8 mouse cellular contexts compared by ENCODE assay signal in the genomic region with DNA sequence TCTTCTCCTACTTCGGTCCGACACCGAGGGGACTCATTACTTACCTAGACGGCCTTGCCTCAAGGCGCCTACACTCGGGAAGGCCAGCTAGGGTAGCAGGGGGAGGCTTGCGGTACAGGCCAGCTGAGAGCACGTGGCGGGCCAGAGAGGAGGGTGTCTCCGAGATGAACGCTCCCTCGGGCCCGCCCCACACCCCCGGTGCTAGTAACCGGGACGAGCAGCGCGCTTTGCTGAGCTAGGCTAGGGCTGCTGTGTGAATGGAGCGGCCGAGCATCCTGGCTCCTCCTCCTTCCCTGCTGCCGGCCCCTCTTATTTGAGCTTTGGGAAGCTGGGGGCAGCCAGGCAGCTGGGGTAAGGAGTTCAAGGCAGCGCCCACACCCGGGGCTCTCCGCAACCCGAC. TPM values are rescaled to one million over a fixed set of nuclear protein-coding genes. Genes with fewer than 3 reads are reported as not detected.
DNase-seq lines count a peak whose midpoint lies in the region; ATAC-seq and TF ChIP-seq lines count a peak whose summit lies in the region.

Wt1 (plus strand) TSS at position 251 of the 400 bp plus-strand sequence.

- no peak within 1 kb of the TSS for H3K9ac ChIP-seq in intestine, postnatal 0 days (ENCODE audit: low read depth, low read length)
- 0 out of 2 replicates have a peak within 1 kb of the TSS, but pooled peaks have one; percentile 26 for H3K9ac ChIP-seq in liver, postnatal 0 days (replicated peaks)
- 0 out of 2 replicates have a peak within 1 kb of the TSS, but pooled peaks have one; percentile 31 for H3K9ac ChIP-seq in stomach, postnatal 0 days (ENCODE audit: low read length)

- TF ChIP-seq CTCF in intestine, postnatal 0 days (IDR thresholded peaks at IDR 0.05; ENCODE audit: low read depth) = no peak
- TF ChIP-seq CTCF in liver, postnatal 0 days (IDR thresholded peaks at IDR 0.05; ENCODE audit: low read depth) = no peak
- TF ChIP-seq CTCF in stomach, postnatal 0 days (IDR thresholded peaks at IDR 0.05; ENCODE audit: low read depth) = no peak

- WGBS in intestine, postnatal 0 days = under 1% methylated on average over 24 of the region's 25 CpGs
- 1% methylated on average over 25 of the region's 25 CpGs for WGBS in liver, postnatal 0 days (ENCODE audit: insufficient replicate concordance)
- 1% methylated on average over 21 of the region's 25 CpGs for WGBS in stomach, postnatal 0 days

- H3K4me2 ChIP-seq in intestine, postnatal 0 days (replicated peaks; ENCODE audit: low read depth) = peak within 1 kb of the TSS; percentile 64
- peak within 1 kb of the TSS; percentile 46 for H3K4me2 ChIP-seq in liver, postnatal 0 days (ENCODE audit: low read depth, low read length)
- peak within 1 kb of the TSS; percentile 42 for H3K4me2 ChIP-seq in stomach, postnatal 0 days (replicated peaks; ENCODE audit: low read depth)

- H3K4me3 ChIP-seq in intestine, postnatal 0 days (ENCODE audit: low read depth, low read length) = peak within 1 kb of the TSS; percentile 39
- H3K4me3 ChIP-seq in liver, postnatal 0 days (ENCODE audit: low read depth, low read length) = peak within 1 kb of the TSS; percentile 40
- peak within 1 kb of the TSS; percentile 35 for H3K4me3 ChIP-seq in stomach, postnatal 0 days (ENCODE audit: low read depth, low read length)

- H3K36me3 ChIP-seq in intestine, postnatal 0 days (ENCODE audit: control insufficient read depth, insufficient read depth) = no peaks in the 10 kb centered on the region; the same call in 1 of the 2 replicates
- H3K36me3 ChIP-seq in liver, postnatal 0 days (replicated peaks; ENCODE audit: insufficient read depth, low read length) = no peaks in the 10 kb centered on the region
- H3K36me3 ChIP-seq in stomach, postnatal 0 days (ENCODE audit: control insufficient read depth, insufficient read depth, low read length) = no peaks in the 10 kb centered on the region

- H3K9me3 ChIP-seq in intestine, postnatal 0 days (ENCODE audit: control insufficient read depth) = no peaks in the 10 kb centered on the region
- no peaks in the 10 kb centered on the region for H3K9me3 ChIP-seq in liver, postnatal 0 days (ENCODE audit: low read length)
- no peaks in the 10 kb centered on the region for H3K9me3 ChIP-seq in stomach, postnatal 0 days (ENCODE audit: control insufficient read depth, low read length)

- H3K4me1 ChIP-seq in intestine, postnatal 0 days (replicated peaks; ENCODE audit: control insufficient read depth, insufficient read depth, low read length) = no peaks in the 10 kb centered on the region
- H3K4me1 ChIP-seq in liver, postnatal 0 days (ENCODE audit: insufficient read depth) = peaks cover 11% of the 10 kb centered on the region
- no peaks in the 10 kb centered on the region for H3K4me1 ChIP-seq in stomach, postnatal 0 days (replicated peaks; ENCODE audit: control insufficient read depth, insufficient read depth)

- H3K27me3 ChIP-seq in intestine, postnatal 0 days (replicated peaks; ENCODE audit: control insufficient read depth, insufficient read depth, low read length) = peaks cover 96% of the 10 kb centered on the region
- peaks cover 97% of the 10 kb centered on the region for H3K27me3 ChIP-seq in liver, postnatal 0 days (ENCODE audit: insufficient read depth, low read length)
- peaks cover 52% of the 10 kb centered on the region for H3K27me3 ChIP-seq in stomach, postnatal 0 days (ENCODE audit: control insufficient read depth, insufficient read depth, low read length)

- 0 out of 2 replicates have a peak, but pooled peaks have one; percentile 10 for ATAC-seq in granulocyte monocyte progenitor cell, adult 5-6 weeks (replicated peaks; ENCODE audit: poor library complexity, severe bottlenecking)
- ATAC-seq in intestine, postnatal 0 days = no peak
- peak; percentile 33; the same call in 1 of the 2 replicates for ATAC-seq in liver, postnatal 0 days
- peak; percentile 63 for ATAC-seq in stomach, postnatal 0 days (ENCODE audit: low FRiP score, low TSS enrichment)
- no peak for ATAC-seq in activated CD4-positive, CD25-positive, alpha-beta regulatory T cell, adult 4 months

- no peak within 1 kb of the TSS for H3K27ac ChIP-seq in intestine, postnatal 0 days (ENCODE audit: low read depth, low read length)
- no peak within 1 kb of the TSS for H3K27ac ChIP-seq in liver, postnatal 0 days (ENCODE audit: low read depth)
- no peak within 1 kb of the TSS for H3K27ac ChIP-seq in stomach, postnatal 0 days (replicated peaks)

- peak; percentile 39 to 54 for DNase-seq in lung, adult 18-20 months
- no peak for DNase-seq in lung, postnatal 14 days
- no peak for DNase-seq in liver, postnatal 0 days
- peak; percentile 55 for DNase-seq in stomach, postnatal 0 days (ENCODE audit: low spot score)
- DNase-seq in cerebellum, postnatal 36 days = no peak

- no peak for TF ChIP-seq EP300 in liver, postnatal 0 days (IDR thresholded peaks at IDR 0.05; ENCODE audit: low read depth)
- TF ChIP-seq EP300 in stomach, postnatal 0 days (optimal IDR thresholded peaks at IDR 0.05) = no peak

RNA-seq across cellular contexts. Expression of gene Wt1, which starts in this region (rescaled TPM):
- total RNA-seq in granulocyte monocyte progenitor cell, adult 5-6 weeks (2014; fragmentation: Nextera tagmentation) = not detected in 2 replicates
- total RNA-seq in granulocyte monocyte progenitor cell, adult 5-6 weeks (2017) = not detected in 2 replicates
- polyA plus RNA-seq in intestine, postnatal 0 days (2015; fragmentation: Nextera tagmentation; extraction: Ambion mirVana) = 3.9 TPM in 2 replicates
- polyA plus RNA-seq in liver, postnatal 0 days (2015; fragmentation: Nextera tagmentation; extraction: Ambion mirVana) = 0.86 and 1.1 TPM in 2 replicates
- polyA plus RNA-seq in stomach, postnatal 0 days (2015; fragmentation: Nextera tagmentation; extraction: Ambion mirVana) = 3.6 and 5.0 TPM in 2 replicates
- polyA plus RNA-seq in activated CD4-positive, CD25-positive, alpha-beta regulatory T cell, adult 4 months (2017; shearing (Covaris generic)) = not detected

Comparison
In these comparisons a context has a peak if more than half of its experiments do, and no peak if none do; other contexts are left out.
1. DNase-seq: peak in lung, adult 18-20 months (2 of 2) and stomach, postnatal 0 days (single experiment); none in lung, postnatal 14 days (single experiment), liver, postnatal 0 days (single experiment) and cerebellum, postnatal 36 days (0 of 2).
2. Peak in ATAC-seq in granulocyte monocyte progenitor cell, adult 5-6 weeks; RNA of the gene not detected or under 1 TPM.
3. ATAC-seq: peak in liver, postnatal 0 days (single experiment) and stomach, postnatal 0 days (single experiment); none in intestine, postnatal 0 days (single experiment) and activated CD4-positive, CD25-positive, alpha-beta regulatory T cell, adult 4 months (single experiment).
4. Peak in every context shown above with its lines, with median percentiles within 50 percentile points of each other: H3K4me2 ChIP-seq and H3K4me3 ChIP-seq.